Mouse (Mus musculus) monocyte, adult 2 months (primary cell): Measurements from ENCODE around the gene Tubb2b.
"Not testable (repeated sequence)": the region's sequence is repeated elsewhere in the genome, so short reads cannot be mapped to it uniquely, and the experiment has no call there.

ENCODE experiments used
- DNase-seq, 2 experiments: peaks; one replicate each; pipeline ENCODE4 v3.0.0; 2022; ENCODE audit warnings: low spot score in 2 of 2, low read depth in 1 of 2

Gene Tubb2b

DNA sequence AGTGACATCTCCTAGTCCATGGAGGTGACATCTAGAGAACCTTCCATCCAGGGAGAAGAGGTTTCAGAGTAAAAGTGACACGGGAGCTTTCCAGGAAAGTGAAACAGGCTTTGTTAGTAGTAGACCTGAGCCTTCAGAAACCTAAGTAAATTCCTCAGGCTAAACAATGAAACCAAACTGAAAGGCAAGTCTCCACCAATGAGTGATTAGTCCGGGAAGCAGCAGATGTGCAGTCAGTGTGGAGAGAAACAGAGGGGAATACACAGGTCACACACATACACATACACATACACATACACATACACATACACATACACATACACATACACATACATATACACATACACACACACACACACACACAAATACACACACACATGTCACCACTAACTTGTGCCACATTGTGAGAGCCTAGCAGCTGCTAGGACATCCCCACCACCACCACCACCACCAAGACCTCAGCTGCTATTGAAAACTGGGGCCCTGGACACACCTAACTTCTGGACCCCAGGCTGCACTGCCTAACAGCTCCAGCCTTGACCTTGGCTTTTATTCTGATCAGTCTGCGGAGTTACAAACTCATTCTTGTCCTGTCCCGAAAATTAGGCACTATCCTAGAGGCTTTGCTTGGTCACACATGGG, 21.1 kb downstream of the Tubb2b start:
- no peak for DNase-seq

DNA sequence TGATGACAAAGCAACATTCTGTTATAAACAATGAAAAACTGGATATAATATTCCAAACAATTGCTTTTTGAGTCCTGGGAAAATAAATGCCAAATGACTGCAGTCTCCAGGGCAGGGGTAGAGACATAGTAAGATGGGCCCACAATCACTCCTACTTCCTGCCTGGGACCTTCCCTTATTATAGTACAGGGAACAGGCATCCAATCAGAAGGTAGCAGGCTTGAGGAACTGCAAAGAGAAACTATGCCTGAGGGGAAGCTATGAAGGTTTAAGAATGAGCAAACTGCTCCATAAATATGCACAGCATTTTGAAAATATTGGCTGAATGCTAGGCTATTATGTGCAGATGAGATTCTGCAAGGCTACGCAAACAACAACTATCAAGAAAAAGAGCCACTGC, 23.3 kb downstream of the Tubb2b start:
- no peak for DNase-seq

DNA sequence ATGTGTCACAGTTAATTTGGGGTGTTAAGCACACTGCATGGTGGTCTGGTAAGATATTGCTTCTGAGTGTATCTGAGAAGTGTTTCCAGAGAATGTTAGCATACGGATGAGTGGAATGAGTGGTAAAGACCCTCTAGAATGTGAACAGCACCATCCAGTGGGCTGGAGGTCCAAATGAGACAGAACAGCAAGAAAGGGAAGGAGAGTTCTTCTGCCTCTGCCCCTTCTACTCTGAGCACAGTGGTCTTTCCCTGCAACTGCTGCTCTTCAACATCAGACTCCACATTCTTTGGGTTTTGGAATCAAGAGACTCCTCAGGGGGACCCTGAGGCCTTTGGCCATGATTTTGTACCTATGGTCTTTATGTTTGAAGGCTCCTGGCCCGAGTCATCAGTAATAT, 24.0 kb downstream of the Tubb2b start:
- DNase-seq = no peak

DNA sequence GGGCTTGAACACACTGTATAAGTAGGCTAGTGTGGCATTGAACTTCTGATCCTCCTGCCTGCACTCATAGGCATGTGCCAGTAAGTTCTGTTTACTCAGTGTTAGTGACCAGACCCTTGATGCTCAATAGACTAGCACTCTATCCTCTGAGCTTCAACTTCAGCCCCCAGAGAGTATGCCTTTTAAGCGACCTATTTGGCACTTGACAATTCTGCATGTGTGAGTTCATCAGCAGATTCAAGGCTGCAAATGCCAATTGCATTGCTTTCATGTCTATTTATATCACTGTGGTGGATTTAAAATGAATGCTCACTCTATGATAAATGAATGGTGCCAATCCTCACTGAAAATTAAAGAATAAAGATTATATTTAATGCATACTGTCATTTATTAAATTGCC, 24.9 kb downstream of the Tubb2b start:
- no peak for DNase-seq

DNA sequence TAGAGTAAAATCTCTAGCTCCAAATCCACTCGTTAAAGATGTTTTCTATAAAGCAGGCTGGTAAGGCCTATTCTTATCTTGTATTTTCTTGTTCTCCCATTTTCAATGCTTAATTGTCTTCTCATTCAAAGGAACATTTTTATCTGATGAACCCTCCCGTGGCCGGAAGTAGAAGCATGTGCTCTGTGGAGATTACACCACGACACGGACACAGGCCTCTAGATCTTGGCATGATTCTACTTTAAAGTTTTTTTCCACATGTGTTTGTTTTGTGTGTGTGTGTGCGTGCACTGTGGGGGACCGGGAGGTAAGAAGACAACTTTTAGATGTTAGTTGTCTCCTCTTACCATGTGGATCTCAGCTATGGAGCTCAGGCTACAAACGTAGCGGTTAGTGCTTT, 28.4 kb downstream of the Tubb2b start:
- no peak for DNase-seq

DNA sequence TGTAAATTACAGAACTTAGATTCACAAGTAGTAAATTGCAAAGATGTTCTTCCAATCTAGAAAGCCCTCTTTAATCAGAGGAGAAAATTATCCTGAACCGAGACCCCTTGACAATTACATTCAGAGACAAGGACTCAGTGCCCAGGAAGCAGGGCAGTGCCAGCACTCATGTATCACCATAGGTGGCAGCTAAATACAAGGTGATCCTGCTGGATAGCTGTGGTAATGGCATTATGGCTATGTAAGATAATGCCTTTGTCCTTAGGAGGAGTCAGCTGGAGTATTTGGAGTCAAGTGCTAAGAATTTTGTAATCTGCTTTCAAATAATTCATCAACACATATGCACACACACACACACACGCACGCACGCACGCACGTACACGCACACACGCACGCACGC, 29.0 kb downstream of the Tubb2b start:
- DNase-seq = no peak

DNA sequence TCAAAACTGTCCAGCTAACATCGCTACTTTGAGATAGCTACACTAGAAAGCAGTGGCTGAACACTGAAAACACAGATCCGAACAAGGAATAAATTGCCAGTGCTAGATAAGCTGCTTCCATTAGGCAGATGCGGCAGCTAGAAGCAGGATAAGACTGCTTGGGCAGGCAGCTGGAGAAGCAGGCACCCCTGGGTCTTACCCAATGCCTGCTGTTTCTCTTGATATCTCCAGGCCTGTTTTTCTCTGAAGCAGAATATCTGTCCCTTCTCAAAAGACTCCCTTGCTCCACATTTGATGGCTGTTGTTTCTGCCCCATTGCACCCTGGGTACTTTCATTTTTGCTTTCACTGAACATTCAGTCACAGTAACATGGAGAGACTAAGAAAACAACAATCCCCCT, 29.5 kb downstream of the Tubb2b start:
- DNase-seq = no peak

DNA sequence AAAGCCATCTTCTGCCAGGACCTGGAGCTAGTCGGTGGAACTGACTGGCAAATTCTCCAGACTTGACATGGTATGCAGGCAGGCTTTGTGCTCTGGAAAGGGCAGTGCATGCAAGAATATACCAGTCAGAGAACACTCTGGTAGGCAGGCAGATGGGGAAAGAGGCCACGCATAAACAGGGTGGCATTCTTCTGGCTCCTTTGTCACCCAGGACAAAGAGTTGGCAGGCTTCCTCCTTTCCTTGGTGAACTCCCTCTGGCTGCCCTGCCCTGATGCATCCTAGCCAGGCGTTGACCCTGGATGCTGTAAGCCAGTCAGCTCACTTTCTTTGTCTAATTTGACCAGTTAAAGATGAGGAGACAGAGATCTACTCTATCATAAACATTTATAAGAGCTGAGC, 33.2 kb downstream of the Tubb2b start:
- no peak for DNase-seq

DNA sequence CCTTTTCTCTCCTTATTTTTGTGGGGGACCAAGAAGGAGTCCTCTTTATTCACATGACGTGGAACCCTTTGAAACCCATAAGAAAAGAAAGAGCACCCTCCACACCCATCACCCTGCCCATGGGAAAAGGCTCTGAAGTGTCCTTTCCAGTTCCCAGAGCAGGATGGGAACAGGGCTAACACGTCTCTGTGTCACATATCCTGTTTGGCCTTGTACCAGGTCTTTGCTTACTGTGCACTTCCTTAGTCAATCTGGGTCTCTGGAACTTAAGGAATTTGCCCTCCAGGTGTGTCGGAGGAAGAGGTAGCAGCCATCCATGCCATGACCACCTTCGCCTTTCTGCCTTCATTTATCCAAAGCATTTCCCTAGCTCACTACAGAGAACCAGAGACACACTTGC, 33.8 kb downstream of the Tubb2b start:
- DNase-seq = no peak

DNA sequence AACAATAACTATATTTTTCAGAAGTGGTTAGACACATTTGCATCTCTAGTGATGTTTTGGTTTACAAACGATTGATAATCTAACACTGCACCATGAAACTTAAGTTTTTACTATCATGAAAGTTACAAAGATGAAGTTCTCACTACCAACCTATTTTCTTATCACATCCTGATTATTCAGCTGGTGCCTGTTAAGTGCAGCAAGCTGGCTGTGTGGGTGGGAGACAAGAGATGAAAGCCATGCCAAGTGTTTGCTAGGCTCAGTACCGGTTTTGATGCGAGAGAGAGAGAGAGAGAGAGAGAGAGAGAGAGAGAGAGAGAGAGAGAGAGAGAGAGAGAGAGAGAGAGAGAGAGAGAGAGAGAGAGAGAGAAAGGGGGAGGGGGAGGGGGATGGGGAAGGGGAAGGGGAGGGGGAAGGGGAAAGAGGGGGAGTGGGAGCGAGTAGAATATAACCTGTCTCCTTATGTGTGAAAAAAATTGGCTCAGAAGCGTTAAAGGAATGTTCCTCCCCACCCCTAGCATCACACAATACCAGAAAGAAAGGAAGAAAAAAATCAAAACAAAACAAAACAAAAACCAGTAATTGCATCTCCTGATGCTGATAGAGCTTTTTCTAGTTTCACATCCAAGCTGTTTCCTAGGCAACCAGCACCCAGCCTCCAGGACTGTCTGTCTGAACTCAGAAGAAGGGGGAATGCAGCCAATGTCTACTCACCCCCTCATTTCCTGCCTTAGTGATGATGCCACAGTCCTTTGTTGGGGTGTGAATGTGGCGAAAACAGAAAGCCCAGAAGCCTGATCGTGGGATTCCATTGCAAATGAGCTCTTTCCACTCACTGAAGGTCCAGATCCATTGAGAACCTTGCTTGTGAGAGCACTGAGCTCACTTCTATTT, 34.5 kb downstream of the Tubb2b start:
- no peak for DNase-seq

DNA sequence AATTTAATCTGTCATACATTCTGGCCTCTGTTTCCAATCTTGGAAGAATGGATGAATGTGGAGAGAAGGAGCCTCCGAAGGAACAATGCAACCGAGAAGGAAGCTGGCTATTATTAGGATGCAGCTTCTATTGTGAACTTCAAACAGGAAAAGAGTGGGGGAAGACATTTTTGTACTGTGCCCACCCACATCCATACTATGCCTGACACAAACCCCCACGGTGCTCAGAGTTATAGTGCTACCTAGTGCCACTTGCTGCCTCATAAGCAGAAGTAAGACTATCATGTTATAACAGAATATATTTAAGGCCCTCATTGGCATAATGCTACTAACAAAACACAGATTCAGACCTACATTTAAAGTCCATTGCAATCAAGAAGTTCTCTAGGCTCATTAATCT, 40.9 kb downstream of the Tubb2b start:
- DNase-seq = no peak

DNA sequence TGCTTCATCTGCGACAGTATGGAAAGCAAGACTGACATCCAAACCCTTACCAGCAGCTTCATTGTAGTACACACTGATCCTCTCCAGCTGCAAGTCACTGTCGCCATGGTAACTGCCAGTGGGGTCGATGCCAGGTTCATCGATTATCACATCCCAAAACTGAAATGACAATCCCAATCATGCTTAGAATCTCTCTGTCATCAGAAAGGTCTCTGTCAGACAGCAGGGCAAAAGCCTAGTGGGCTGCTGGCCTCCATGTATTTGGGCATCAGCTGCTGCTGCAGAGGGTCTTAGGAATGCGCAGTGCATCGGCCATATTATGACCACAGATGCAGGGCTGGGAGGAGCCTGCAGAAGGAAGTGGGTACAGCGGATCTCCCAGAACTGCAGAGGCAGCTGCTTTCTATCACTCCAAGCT, 41.4 kb downstream of the Tubb2b start:
- no peak for DNase-seq

DNA sequence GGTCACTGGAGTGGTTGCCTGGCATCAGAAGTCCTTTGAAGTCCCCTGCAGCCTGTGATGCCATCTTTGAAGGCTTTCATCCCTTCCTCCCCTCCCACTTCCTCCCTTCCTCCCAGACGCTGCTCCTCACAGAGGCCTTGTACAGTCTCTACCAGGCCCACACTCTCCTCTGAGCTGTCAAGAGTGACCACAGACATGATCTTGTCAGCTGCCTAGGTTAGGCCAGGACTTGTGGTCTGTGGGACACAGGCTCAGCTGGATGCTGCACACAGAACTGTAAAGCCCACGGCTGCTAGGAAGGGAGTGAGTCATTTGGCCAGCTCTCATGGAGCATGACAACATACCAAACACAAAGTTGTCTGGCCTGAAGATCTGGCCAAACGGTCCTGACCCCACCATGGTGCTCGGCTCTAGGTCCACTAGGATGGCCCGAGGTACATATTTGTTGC, 42.0 kb downstream of the Tubb2b start:
- not testable (repeated sequence) for DNase-seq

DNA sequence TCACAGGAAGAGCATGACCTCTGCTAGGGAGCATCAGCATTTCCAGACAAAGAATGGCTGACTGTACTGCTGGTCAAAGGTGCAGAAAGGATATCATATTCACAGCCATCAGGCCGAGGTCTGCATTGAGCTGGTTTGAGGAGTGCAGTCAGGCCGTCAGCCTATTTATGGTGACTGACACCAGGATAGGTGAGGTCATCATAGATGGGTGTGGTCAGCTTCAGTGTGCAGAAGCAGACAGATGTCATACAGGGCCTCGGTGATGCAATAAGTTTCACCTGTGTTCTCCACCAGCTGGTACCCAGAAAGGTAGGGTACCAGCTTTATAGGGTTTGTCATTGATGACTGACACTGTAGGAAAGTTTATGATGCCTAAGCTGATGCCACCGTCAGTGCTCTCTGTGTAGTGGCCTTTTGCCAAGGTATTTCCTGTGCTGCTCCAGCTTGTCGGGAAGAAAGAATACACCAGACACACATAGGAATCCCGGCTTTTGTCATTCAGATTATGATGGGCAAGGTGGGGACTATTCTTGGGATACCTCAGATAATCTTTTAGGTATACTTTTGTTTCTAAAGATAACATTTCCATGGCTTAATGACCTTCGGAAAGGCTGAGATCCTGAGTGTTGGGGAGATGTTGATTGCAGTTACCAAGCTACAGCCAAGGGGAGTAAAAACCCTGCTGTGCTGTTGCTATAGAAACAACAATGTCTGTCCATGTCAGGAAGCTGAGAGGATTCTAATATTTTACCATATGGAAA, 43.0 kb downstream of the Tubb2b start:
- no peak for DNase-seq

DNA sequence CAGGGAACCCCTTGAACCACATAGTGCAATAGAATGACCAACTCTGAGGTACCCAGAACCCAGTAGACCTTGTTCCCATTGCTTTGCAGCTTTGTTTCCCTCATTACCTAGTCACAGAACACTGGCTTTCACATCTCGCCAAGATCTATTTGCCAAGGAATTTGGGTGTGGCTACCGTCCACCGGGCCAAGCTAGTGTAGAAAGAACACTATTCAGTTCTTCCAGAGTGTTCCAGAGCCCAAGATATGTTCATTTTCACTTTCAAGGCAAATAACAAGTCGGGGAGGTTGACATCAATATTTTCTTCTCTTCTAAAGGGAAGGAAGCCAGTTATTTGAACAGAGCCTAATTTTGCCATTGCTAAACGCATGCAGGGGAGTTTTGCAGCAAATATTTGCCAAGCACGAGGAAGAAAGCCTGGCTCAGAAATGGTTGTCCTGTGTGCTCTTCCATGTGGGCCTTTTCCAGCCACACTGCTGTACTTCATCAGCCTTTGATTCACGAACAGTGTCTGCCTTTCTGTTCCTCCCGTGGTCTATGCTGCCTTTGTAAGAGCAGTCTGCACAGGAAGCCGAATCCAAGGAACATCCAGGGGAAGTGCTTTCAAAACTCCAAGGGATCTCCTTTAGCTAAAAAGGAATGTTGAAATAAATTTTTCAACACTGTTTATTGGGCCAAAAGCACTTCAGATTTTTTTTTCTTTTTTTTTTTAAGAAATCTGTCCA, 46.1 kb downstream of the Tubb2b start:
- no peak for DNase-seq

DNA sequence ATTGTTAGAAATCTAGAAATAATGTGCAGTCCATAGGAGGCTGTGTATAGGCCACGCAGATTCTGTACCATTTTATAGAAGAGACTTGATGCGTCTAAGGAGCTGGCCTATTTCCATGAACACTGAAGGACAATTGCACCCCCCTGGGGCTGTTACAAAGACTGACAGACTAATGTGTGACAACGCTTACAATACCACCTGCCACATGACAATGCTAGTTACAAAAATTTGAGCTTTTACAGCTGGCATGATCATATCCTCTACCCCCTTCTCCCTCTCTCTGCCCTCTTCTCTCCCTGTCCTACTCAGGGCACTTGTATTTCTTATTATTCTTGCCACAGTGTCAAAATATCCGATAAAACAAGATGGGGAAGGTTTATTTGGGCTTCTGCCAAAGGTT, 48.3 kb downstream of the Tubb2b start:
- DNase-seq = no peak

DNA sequence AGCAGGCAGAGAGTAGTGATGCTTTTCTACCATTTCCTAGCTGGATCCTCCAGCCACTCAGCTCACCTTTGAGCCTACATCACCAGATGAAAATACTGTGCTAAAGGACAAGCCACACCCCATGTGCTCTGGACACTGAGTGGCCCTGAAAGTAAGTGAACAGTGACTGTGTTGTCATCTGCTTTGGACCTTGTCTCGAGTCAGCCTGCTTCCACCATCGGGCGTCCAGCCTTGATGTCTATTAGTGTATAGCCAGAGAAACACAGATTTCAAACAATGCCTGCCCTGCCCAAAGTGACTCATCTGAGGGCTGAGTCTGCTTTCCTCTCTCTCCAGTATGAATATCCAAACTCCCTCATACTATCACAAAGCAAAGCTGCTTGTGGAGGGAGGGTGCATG, 50.5 kb downstream of the Tubb2b start:
- DNase-seq = no peak

DNA sequence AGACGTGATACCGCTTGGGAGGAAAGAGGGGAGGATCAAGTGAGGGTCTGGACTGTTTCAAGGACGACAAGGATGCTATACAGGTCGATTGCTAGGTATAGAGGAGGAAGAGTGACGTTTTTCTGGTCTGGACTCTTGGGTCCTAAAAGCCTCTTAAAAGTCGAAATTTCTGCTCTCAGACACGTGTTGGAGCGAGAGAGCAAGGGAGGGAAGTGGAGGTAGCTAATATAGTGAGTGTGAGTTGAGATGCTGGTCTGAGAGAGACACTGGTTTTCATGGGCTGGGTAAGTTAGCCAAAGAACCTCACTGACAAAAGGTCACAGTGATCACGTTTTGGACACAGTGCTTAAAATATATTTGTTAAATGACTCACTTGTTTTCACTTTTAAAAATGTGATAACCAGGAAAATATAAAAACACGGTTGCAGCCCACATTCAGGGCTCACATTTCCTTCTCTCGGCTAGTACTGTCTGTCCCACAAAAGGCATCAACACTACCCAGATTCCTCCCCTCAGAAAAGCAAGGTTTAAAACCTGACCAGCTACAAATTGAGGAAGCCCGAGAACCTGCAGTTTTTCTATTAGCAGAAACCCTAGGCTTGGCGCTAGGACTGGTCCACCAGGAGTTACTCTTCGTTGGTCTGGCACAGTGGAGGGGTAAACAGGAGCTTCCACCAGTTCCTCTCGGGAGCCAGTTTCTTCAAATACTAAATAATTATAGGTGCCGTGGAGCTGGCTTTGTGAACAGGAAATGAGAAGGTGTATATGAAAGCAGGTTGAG, 51.6 kb downstream of the Tubb2b start:
- no peak for DNase-seq

DNA sequence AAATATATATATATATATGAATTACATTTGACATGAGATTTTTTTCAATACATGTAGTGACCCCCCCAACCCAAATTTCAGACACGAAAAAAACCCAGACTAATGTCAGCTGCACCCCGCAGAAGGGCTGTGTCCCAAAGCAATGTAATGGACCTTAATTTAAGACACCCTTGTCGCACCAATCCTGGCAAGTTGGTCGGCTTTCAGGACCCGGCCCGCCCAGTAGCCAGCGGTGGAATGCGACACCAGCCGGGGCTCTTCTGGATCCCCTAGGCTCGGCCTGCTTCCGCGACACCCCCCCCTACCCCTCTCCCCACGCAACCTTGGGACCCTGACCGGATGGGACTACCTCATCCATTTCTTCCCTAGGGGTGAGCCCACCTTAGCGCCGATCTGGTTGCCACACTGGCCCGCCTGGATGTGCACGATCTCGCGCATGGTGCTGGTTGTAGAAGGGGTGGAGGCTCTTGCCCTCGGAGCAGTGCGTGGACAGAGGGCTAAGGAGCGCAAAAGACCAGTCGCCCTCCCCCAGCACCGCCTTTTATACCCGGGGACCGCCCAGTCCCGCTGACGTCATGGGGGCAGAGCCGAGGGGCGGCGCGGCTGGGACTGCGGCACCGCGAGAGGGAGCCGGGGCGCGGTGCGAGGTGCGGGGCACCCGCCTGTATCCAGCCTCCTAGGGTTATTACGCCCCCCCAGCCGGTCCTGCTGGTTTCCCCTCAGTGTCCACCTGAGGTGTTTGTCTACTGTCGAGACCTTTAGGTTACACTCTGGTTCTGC, 52.6 kb downstream of the Tubb2b start, which contains the start of gene Tubb2a:
Tubb2a (minus strand) TSS at position 516 of the 780 bp plus-strand sequence.
- peak; percentile 74 to 89 for DNase-seq
